Mouse (Mus musculus) CD4-positive, CD25-positive, alpha-beta regulatory T cell, adult 4 months (primary cell): ENCODE data around the gene Ptms. TPM values are rescaled to one million over a fixed set of nuclear protein-coding genes. Genes with fewer than 3 reads are reported as not detected.

Source experiments
- polyA plus RNA-seq, 2 experiments: library from polyadenylated mRNA; unstranded; fragments of 100-300 nt; shearing (Covaris generic); gene quantifications; one replicate each; pipeline ENCODE4 v1.2.1; 2017

Gene Ptms
- polyA plus RNA-seq, 2 experiments from 2014 or later, result 5.4 to 10.6 TPM

Other genes with a start within 250 kb of the Ptms start
- 100 to 1,000 TPM; 465 to 483 TPM for gene Emg1, start 207.9 kb downstream of the Ptms start, polyA plus RNA-seq
- gene Phb2, start 207.8 kb downstream of the Ptms start, polyA plus RNA-seq, result 10 to 100 TPM; 56.1 to 59.9 TPM
- 100 to 1,000 TPM; 187 to 310 TPM for gene Ptpn6, start 181.4 kb downstream of the Ptms start, polyA plus RNA-seq
- 100 to 1,000 TPM; 509 to 554 TPM for gene Grcc10, start 178.7 kb downstream of the Ptms start, polyA plus RNA-seq
- gene Gm45234, start 164.1 kb downstream of the Ptms start, polyA plus RNA-seq, result under 1 TPM in 1 of 2 experiments, not detected in 1; 0.36 TPM
- gene Atn1, start 163.6 kb downstream of the Ptms start, polyA plus RNA-seq, result 1 to 10 TPM; 4.4 to 4.8 TPM
- gene Eno2, start 150.4 kb downstream of the Ptms start, polyA plus RNA-seq, result 1 to 10 TPM; 3.0 to 9.9 TPM
- 1 to 10 TPM; 1.1 to 2.7 TPM for gene Lrrc23, start 140.4 kb downstream of the Ptms start, polyA plus RNA-seq
- 1 to 10 TPM; 1.7 to 3.4 TPM for gene Spsb2, start 111.4 kb downstream of the Ptms start, polyA plus RNA-seq
- 10 to 100 TPM; 65.7 to 90.0 TPM for gene Tpi1, start 105.8 kb downstream of the Ptms start, polyA plus RNA-seq
- gene Usp5, start 90.6 kb downstream of the Ptms start, polyA plus RNA-seq, result 100 to 1,000 TPM in 1 of 2 experiments, 10 to 100 TPM in 1; 77.2 to 154 TPM
- 10 to 100 TPM in 1 of 2 experiments, 1 to 10 TPM in 1; 8.0 to 27.1 TPM for gene Cdca3, start 90.6 kb downstream of the Ptms start, polyA plus RNA-seq
- not detected for gene Gnb3, start 79.8 kb downstream of the Ptms start, polyA plus RNA-seq
- under 1 TPM in 1 of 2 experiments, not detected in 1; 0.11 TPM for gene P3h3, start 62.4 kb downstream of the Ptms start, polyA plus RNA-seq
- gene Gpr162, start 56.1 kb downstream of the Ptms start, polyA plus RNA-seq, result not detected
- gene Cd4, start 31.9 kb downstream of the Ptms start, polyA plus RNA-seq, result 100 to 1,000 TPM; 268 to 648 TPM
- gene Lag3, start 8.4 kb downstream of the Ptms start, polyA plus RNA-seq, result 10 to 100 TPM; 19.0 to 29.0 TPM
- gene Mlf2, start 11.3 kb upstream of the Ptms start, polyA plus RNA-seq, result 10 to 100 TPM; 39.0 to 40.7 TPM
- 10 to 100 TPM; 66.2 to 93.4 TPM for gene Cops7a, start 45.4 kb upstream of the Ptms start, polyA plus RNA-seq
- under 1 TPM in 1 of 2 experiments, not detected in 1; 0.15 TPM for gene Pianp, start 76.6 kb upstream of the Ptms start, polyA plus RNA-seq
- 1 to 10 TPM; 3.9 to 4.4 TPM for gene Zfp384, start 89.0 kb upstream of the Ptms start, polyA plus RNA-seq
- 10 to 100 TPM; 48.3 to 64.6 TPM for gene Ing4, start 119.7 kb upstream of the Ptms start, polyA plus RNA-seq
- gene Acrbp, start 129.6 kb upstream of the Ptms start, polyA plus RNA-seq, result 10 to 100 TPM; 24.6 to 25.9 TPM
- gene Lpar5, start 147.8 kb upstream of the Ptms start, polyA plus RNA-seq, result 10 to 100 TPM; 12.1 to 19.9 TPM
- gene Chd4, start 175.9 kb upstream of the Ptms start, polyA plus RNA-seq, result 10 to 100 TPM; 61.4 to 71.9 TPM
- gene Nop2, start 211.8 kb upstream of the Ptms start, polyA plus RNA-seq, result 10 to 100 TPM; 51.5 to 59.7 TPM
- 10 to 100 TPM in 1 of 2 experiments, 1 to 10 TPM in 1; 9.5 to 10.6 TPM for gene Iffo1, start 225.1 kb upstream of the Ptms start, polyA plus RNA-seq
- 100 to 1,000 TPM; 215 to 384 TPM for gene Gapdh, start 246.4 kb upstream of the Ptms start, polyA plus RNA-seq